In the genomic region with DNA sequence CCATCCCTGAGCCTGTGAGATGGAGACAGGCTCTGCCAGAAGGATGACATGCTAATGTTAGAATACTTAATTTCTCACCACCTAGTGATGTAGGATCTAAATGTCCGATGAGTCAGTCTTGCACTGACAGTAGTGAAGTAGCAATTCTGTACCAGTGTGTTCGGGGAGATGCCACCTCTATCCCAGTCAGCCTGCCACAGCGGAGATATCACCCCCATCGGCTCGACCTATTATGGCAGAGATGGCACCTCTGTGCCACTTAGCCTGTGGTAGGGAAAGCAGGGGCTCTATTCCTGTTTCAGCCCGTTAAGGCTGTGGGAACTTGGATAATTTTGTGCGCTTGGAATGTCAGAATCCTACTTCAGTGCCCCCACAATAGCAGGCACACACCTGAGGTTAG, we compare ENCODE assay signal across 16 mouse cellular contexts.
A peak's percentile ranks its signal among the peaks of the same experiment; 100 is the strongest.
DNase-seq lines count a peak whose midpoint lies in the region; TF ChIP-seq lines count a peak whose summit lies in the region.
"Had no signal": no experiment of that assay in that cellular context is flagged by ENCODE, and none has a peak within 500 bp of the region (broad histone marks: within the 10 kb centered on the region; RNA-seq: fewer than 3 reads in every experiment).

No protein-coding gene starts in this region.

- H3K27ac ChIP-seq in heart, adult 2 months, result no peak overlapping the region

- no peaks in the 10 kb centered on the region for H3K36me3 ChIP-seq in heart, adult 2 months (ENCODE audit: control insufficient read depth, insufficient read depth, low read length)
- H3K36me3 ChIP-seq: G1E had no signal

- H3K4me3 ChIP-seq in heart, adult 2 months, result no peak overlapping the region

- WGBS in heart, adult 2 months, result 88% methylated on average over 7 of the region's 7 CpGs

- no peaks in the 10 kb centered on the region for H3K27me3 ChIP-seq in heart, adult 2 months (ENCODE audit: control insufficient read depth, insufficient read depth, low read length)
- H3K27me3 ChIP-seq: CH12.LX, Patski had no signal

- TF ChIP-seq CTCF in heart, adult 2 months (IDR thresholded peaks at IDR 0.05), result no peak

- no peak overlapping the region for H3K9ac ChIP-seq in heart, adult 2 months (ENCODE audit: low read depth, low read length)

- no peak for TF ChIP-seq EP300 in heart, adult 2 months (IDR thresholded peaks at IDR 0.05; ENCODE audit: insufficient read depth, low read depth, low read length)

- peak; percentile 73 for DNase-seq in heart, adult 11 months
- DNase-seq in heart, adult 2 months, result no peak
- DNase-seq: adrenal gland, adult 2 months; adrenal gland, adult 8-10 months; adrenal gland, postnatal 10 days; adrenal gland, postnatal 14 days; adrenal gland, postnatal 25 days; adrenal gland, postnatal 36 days; B cell, adult 2 months; cerebellum, adult 11 months; cerebellum, adult 11-12 months; cerebellum, adult 18-20 months; cerebellum, adult 2 months had no signal

- H3K79me2 ChIP-seq in heart, adult 2 months (replicated peaks; ENCODE audit: control insufficient read depth, insufficient read depth, low read length), result no peaks in the 10 kb centered on the region

- intact Hi-C loops in heart, adult 2 months (cut with DNase I), result no loop called here

- no peak for TF ChIP-seq POLR2A in heart, adult 2 months (IDR thresholded peaks at IDR 0.05; ENCODE audit: insufficient read depth, low read depth, low read length)

- H3K4me1 ChIP-seq in heart, adult 2 months (ENCODE audit: control insufficient read depth, insufficient read depth, low read length), result no peaks in the 10 kb centered on the region
